Mouse (Mus musculus) urinary bladder, adult 2 months (tissue): Measurements from ENCODE around the gene Gsk3b. TPM values are rescaled to one million over a fixed set of nuclear protein-coding genes. Genes with fewer than 3 reads are reported as not detected.

Source experiments
- DNase-seq: peaks from one replicate; pipeline ENCODE4 v3.0.0; 2022; ENCODE audit warnings: low spot score
- polyA plus RNA-seq: library from polyadenylated mRNA; depleted of rRNA; stranded (reverse); fragments of >200 nt; gene quantifications from 2 replicates; pipeline ENCODE4 v1.2.3, GENCODE M21; 2012; rRNA removed

The Gsk3b gene
- polyA plus RNA-seq, 1 experiment: 10.4 TPM

DNA sequence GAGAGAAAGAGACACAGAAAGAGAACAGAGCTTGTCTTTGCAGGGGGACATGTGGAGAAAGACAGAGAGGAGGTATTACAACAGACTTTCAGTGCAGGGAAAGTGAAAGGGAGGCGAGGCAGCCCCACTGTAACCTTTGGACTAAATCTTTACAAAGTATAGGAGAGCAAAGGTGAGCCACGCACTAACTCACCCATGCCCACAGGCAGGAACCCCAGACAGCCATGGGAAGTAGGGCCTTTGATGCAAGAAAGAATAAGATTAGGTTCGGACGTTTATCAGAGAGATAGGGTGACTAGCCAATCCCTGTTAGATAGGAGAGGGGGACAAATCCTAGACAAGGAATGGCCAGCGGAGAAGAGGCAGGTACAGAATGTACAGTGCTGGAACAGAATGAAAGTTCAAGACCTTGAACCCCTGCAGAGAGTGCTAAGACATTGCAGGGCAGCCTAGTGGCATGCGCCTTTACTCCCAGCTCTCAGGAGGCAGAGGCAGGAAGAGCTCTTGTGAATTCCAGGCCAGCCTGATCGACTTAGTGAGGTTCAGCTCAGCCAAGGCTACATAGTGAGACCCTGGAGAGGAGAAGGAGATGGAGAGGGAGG is 193.9 kb downstream of the Gsk3b start:
- DNase-seq: no peak

DNA sequence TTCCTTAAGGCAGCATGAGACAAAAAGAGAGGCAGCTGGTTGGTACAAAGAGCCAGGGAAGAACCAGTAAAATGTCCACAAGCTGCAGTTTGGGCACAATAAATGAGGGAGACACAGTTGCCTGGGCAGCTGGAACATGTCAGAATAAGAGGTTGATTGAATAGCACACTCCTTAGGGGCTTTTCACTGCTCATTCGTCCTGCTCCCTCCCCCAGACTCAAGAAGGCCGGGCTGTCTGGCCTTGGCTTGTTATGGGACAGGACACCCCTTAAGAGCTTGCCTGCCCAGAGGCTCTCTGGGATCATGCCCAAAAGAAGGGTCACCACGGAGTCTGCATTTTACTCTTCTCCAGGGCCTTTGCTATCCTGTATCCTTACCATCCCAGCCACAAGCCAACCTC is 194.5 kb downstream of the Gsk3b start:
- no peak for DNase-seq

DNA sequence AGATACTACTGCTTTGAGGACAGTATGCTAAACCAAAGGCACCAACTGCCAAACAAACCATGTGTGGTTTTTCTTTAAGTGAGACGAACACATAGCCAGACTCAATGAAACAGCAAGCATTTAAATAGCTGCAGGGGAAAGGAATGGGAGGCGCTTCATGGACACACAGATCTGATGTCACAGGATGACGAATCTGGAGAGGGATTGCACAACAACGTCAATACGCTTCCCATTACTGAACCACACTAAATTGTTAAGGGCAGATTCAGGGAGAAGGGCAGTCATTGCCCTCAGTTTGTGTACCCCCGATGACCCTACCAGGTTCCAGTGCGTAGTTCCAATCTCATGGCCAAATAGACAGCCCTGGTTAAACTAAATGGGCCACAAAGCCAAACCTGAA is 197.0 kb downstream of the Gsk3b start:
- DNase-seq: no peak

DNA sequence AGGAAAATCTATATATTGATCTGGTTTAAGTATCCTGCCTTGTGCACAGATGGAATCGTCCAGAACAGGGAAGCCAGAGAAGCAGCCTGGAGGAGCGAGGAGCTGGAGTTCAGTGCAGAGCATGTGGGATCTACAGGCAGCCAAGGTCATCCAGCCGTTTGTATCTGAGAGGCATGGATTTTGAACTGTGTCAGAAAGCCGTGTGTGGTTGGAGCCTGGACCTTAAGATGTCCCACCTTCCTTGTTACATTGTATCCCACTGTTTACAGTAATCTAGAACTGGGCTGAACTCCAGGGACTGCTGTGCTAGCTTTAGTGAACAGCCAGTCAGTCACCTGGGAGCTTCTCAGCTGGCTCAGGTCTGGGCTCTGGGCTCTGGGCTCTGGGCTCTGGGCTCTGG is 197.7 kb downstream of the Gsk3b start:
- DNase-seq: no peak

DNA sequence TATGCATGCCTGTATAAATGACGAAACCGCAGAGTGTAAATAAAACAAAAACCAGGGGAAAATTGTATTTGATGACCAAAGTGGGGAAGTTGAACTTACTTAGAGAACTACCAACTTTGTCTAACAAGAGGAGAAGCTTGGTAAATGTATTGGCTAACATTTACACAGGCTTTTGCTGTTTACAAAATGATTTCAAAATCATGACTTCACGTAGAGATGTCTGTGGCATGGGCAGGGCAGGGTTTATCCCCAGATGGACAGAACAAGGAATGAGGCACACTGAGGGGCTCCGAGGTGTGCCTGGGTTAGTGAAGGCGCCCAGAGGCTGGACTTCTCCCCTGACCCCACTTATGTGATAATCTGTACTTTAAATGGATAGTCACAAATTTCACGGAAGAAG is 198.6 kb downstream of the Gsk3b start:
- DNase-seq: no peak

DNA sequence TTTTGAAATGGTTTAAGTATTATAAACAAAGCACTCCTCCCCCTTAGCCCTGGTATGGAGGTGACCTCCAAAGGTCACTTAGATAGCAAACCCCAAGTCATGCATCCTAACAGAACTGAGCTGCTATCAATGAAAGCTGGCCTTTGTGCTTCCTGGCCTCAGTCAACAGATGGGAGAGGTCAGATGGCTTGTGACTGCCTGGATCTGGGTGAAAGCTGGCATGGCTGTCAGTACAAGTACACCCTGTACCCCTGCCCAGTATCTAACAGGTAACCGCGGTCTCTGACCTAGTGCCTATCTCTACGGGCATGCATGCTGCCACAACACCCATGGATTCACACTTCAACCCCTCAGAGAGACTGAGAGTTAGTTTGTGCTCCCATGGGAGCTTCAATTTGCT is 199.0 kb downstream of the Gsk3b start:
- DNase-seq: no peak

DNA sequence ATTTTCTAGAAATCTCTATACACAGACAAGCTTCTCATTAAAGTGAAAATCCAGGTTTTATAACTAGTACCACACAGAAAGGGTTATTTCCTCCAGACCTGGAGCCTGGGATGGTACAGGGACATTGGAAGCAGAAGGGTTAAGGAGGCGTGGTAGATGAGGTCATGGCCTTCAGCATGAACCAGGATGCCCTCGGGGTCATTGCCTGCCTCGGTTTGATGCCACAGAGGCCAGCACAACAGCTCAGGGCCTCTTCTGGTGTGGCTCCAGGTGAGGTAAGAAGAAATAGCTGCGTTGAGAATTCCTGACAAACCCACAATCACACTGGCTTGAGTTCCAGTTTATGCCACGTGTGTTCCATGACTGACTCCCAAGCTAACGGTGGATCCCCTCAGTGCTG is 200.1 kb downstream of the Gsk3b start:
- no peak for DNase-seq

DNA sequence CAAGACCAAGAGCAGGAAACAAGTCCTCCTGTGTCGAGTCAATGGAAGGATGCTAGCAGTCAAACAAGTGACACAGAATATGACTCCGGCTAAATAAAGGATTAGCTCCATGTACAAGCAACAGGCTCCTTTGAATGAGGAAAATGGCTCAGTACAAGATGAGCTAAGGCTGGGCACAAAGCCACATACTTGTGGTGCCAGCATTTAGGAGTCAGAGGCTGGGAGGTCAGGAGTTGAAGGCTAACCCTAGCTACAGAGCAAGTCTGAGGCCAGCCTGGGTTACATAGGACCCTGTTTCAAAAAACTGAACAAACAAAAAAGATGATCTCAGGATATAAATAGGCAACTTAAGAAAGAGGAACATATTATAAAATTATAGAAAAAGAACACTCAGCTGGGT is 201.3 kb downstream of the Gsk3b start:
- DNase-seq: no peak

DNA sequence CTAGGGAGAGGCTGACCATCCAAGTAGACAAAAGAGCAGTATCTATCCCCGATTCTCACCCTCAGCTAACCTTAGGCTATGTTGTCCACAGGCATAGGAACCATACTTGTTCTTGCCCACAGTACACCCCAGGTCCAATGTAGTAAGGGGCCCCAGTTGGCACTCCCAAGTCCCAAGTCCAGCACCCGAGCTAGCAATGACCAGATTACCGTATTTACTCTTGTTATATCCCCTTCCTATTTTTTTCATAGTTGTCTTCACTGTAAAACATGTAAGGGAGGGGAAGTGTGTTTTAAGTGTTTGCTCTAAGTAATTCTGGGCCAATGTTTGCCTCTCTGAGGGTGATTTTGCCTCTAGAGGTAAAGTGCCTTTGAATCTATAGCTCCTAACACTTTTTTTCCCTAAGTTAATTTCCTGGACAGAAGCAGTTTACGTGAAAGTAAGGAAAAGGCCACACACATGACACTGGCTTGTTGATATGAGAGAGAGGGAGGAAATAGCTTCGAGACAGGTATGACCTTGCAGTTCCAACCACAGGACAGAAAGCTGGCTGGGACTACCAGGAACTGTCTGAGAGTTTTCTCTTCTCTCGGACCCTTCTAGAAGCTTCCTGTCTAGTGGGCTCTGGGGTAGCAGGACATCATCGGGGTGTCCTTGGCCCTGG is 206.0 kb downstream of the Gsk3b start, which contains the start of gene Nr1i2:
Nr1i2 (minus strand) TSS at position 140 of the 664 bp plus-strand sequence.
- DNase-seq: no peak

DNA sequence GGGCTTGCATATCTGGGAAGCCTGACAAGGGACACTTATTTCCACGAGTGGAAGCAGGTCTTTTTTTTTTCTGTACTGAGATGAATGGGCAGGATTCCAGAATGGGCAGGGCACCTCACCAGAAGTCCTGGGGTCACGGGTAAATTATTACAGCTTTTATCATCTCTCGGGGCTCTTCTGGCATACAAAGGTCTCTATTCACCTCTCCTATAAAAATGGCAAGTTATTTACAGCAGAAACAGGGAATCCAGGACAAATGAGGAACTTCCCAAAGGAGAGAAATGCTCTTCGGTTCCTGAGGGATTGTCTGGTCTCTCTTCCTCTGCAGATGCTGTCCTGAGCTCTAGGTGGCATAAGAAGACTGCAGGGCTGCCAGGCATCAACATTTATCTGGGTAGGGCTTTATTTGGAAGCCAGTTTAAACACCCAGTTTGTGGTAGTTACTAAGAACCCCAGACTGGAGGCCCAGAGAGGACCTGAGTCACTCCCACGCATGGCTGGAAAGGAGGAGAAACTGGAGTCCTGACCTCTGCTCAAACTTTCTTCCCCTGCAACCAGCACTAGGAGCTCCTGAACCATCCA is 206.6 kb downstream of the Gsk3b start:
- DNase-seq: no peak

Other genes with a start within 250 kb of the Gsk3b start
- gene Gm36028, start 227.9 kb upstream of the Gsk3b start, polyA plus RNA-seq: 0.12 and 0.15 TPM in 2 replicates
- gene Lrrc58, start 220.6 kb upstream of the Gsk3b start, polyA plus RNA-seq: 26.5 and 33.0 TPM in 2 replicates
- 0.19 TPM in 2 replicates for gene Gpr156, start 172.5 kb upstream of the Gsk3b start, polyA plus RNA-seq
- 0.03 TPM in 1 of 2 replicates, not detected in the other for gene Nr1i2, start 205.8 kb downstream of the Gsk3b start, polyA plus RNA-seq